Mouse (Mus musculus) heart, postnatal 0 days (tissue): ENCODE data around the gene Nr0b2. TPM values are rescaled to one million over a fixed set of nuclear protein-coding genes. Genes with fewer than 3 reads are reported as not detected.

Experiments
- ATAC-seq: fragments of 200-750 bp; cut with Nextera tagmentation; 2 replicates; pipeline ENCODE4 v1.8.0; 2017; ENCODE audit warnings: low read depth, moderate number of reproducible peaks, moderate library complexity; ENCODE audit not compliant: insufficient read depth
- DNase-seq: peaks from one replicate; pipeline ENCODE4 v3.0.0-alpha.2; 2016; ENCODE audit warnings: low spot score
- H3K27ac ChIP-seq: fragments of 300-500 bp; sonication (generic); 2 replicates; pipeline ENCODE4 v1.5.1; 2014; ENCODE audit warnings: low read depth, mild to moderate bottlenecking
- H3K27me3 ChIP-seq: fragments of 300-500 bp; sonication (generic); 2 replicates; pipeline ENCODE4 v1.6.1; 2014; ENCODE audit warnings: low read length, mixed read lengths; ENCODE audit not compliant: control insufficient read depth, insufficient read depth
- H3K36me3 ChIP-seq: fragments of 300-500 bp; sonication (generic); replicated peaks from 2 replicates; pipeline ENCODE4 v1.6.1; 2014; ENCODE audit warnings: low read length, mixed read lengths; ENCODE audit not compliant: control insufficient read depth, insufficient read depth
- H3K4me1 ChIP-seq: fragments of 300-500 bp; sonication (generic); 2 replicates; pipeline ENCODE4 v1.6.1; 2014; ENCODE audit warnings: antibody characterized with exemption; ENCODE audit not compliant: control insufficient read depth, insufficient read depth
- H3K4me2 ChIP-seq: fragments of 300-500 bp; sonication (generic); 2 replicates; pipeline ENCODE4 v1.6.1; 2014; ENCODE audit warnings: low read depth, mild to moderate bottlenecking, low read length, moderate library complexity
- H3K4me3 ChIP-seq: fragments of 300-500 bp; sonication (generic); 2 replicates; pipeline ENCODE4 v1.5.1; 2014; ENCODE audit warnings: low read depth, low read length
- H3K9ac ChIP-seq: fragments of 300-500 bp; sonication (generic); replicated peaks from 2 replicates; pipeline ENCODE4 v1.6.1; 2014; ENCODE audit warnings: low read depth, low read length, mixed read lengths
- H3K9me3 ChIP-seq: fragments of 300-500 bp; sonication (generic); replicated peaks from 2 replicates; pipeline ENCODE4 v1.6.1; 2016; ENCODE audit warnings: low read length; ENCODE audit not compliant: control insufficient read depth
- CTCF ChIP-seq: IDR thresholded peaks from 2 replicates; pipeline ENCODE4 v1.5.1; 2016; ENCODE audit warnings: antibody characterized with exemption, control low read depth, low read depth
- EP300 ChIP-seq: IDR thresholded peaks from 2 replicates; pipeline ENCODE4 v1.6.1; 2016; ENCODE audit warnings: antibody characterized with exemption, low read depth
- WGBS: fragments of 180-500 bp; shearing (Covaris S2); extraction: QIAGEN DNeasy Blood & Tissue Kit; methylation state at CpG from one replicate; pipeline ENCODE4 v1.1.7; 2014; 5-methylcytosine and 5-hydroxymethylcytosine counted together
- polyA plus RNA-seq: library from polyadenylated mRNA; unstranded; fragments of >200 nt; fragmentation: Nextera tagmentation; extraction: Ambion mirVana; gene quantifications from 2 replicates; pipeline ENCODE4 v1.2.1, GENCODE M21; 2015
- total RNA-seq: library from RNA; depleted of rRNA; stranded (reverse); fragments of >200 nt; gene quantifications from 2 replicates; pipeline ENCODE4 v1.2.3, GENCODE M21; 2014; ENCODE audit warnings: low replicate concordance

Gene Nr0b2
- total and polyA plus RNA-seq, 2 experiments from 2014 or later: 32.2 to 36.4 TPM

DNA sequence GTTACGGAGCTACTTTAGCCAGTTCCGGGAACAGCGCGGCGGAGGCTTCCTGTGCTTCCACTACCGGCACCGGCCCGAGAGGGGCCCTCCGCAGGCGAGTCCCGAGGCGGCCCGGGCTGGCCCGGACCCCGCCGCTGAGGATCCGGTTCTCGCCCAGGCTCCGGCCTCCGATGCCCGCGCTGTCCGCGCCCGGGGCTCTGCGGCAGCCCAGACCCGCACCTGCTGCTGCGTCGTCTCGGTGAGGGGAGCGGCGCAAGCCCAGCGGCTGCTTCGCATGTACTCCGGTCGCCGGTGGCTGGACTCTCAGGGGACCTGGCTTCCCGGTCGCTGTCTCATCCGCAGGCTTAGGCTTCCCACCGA is 21.6 kb downstream of the Nr0b2 start:
- peak; percentile 54 for ATAC-seq
- H3K27ac ChIP-seq: peak overlapping the region; percentile 63
- 0% methylated on average over 40 of the region's 41 CpGs for WGBS

DNA sequence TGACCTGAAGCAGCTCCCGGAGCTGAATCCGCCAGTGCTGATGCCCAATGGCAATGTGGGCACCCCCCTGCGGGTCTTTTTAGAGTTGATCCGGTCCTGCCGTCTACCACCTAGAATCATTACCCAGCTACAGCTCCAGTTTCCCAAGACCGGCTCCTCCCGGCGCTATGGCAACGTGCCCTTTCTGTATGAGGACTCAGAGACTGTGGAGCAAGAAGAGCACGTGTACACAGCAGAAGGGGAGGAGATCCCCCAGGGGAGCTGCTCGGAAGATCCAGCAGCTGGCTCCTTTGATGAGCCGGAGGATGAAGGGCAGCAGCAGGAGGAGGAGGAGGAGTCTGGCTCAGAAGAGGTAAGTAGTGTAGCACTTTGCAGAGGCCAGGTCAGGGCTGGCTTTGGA is 24.8 kb downstream of the Nr0b2 start:
- Histone ChIP-seq H3K4me3 (no peak overlapping the region), H3K9ac (no peak overlapping the region), H3K4me2 (no peak overlapping the region), H3K36me3 (peaks cover 44% of the 10 kb centered on the region), H3K9me3 (no peaks in the 10 kb centered on the region), H3K4me1 (peaks cover 11% of the 10 kb centered on the region; the same call in 1 of the 2 replicates), H3K27me3 (no peaks in the 10 kb centered on the region), H3K27ac (no peak overlapping the region)
- 80% methylated on average over 12 of the region's 12 CpGs for WGBS
- ATAC-seq: no peak
- DNase-seq: no peak
- TF ChIP-seq EP300: no peak

More for the DNA sequence above, 21.6 kb downstream of the Nr0b2 start:
- peaks cover 11% of the 10 kb centered on the region; the same call in 1 of the 2 replicates for H3K4me1 ChIP-seq
- H3K4me3 ChIP-seq: peak overlapping the region; percentile 77
- 0 out of 2 replicates have a peak, but pooled peaks cover 3% of the 10 kb centered on the region for H3K9me3 ChIP-seq
- peaks cover 21% of the 10 kb centered on the region for H3K36me3 ChIP-seq
- no peaks in the 10 kb centered on the region for H3K27me3 ChIP-seq
- peak overlapping the region; percentile 85 for H3K9ac ChIP-seq
- no peak for DNase-seq
- TF ChIP-seq EP300 (no peak), CTCF (no peak)
- H3K4me2 ChIP-seq: peak overlapping the region; percentile 97

DNA sequence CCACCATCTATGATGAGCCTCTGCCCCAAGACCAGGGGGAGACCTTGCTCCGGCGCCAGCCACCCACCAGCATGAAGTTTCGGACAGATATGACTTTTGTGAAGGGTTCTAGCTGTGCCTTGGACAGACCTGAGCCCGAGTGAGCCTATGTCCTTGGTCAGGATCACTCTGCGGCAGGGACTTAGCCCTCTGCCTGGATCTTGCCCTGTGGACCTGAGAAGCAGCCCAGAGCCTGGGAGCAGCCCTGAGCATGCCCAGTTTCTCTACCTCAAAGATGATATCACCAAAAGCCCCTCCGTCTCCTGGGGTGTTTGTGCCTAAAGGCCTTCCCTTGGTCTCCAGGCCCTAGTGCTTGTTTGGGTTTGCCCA is 30.5 kb downstream of the Nr0b2 start:
- H3K4me3 ChIP-seq: peak overlapping the region; percentile 99
- DNase-seq (no peak), ATAC-seq (peak; percentile 18; the same call in 1 of the 2 replicates)
- H3K4me2 ChIP-seq: peak overlapping the region; percentile 99
- H3K4me1 ChIP-seq: peaks cover 11% of the 10 kb centered on the region
- peak overlapping the region; percentile 82 for H3K9ac ChIP-seq
- H3K27me3 ChIP-seq: no peaks in the 10 kb centered on the region
- WGBS: 56% methylated on average over 6 of the region's 6 CpGs
- TF ChIP-seq EP300 (no peak), CTCF (no peak)
- peak overlapping the region; percentile 84 for H3K27ac ChIP-seq
- H3K36me3 ChIP-seq: peaks cover 54% of the 10 kb centered on the region
- no peaks in the 10 kb centered on the region for H3K9me3 ChIP-seq

DNA sequence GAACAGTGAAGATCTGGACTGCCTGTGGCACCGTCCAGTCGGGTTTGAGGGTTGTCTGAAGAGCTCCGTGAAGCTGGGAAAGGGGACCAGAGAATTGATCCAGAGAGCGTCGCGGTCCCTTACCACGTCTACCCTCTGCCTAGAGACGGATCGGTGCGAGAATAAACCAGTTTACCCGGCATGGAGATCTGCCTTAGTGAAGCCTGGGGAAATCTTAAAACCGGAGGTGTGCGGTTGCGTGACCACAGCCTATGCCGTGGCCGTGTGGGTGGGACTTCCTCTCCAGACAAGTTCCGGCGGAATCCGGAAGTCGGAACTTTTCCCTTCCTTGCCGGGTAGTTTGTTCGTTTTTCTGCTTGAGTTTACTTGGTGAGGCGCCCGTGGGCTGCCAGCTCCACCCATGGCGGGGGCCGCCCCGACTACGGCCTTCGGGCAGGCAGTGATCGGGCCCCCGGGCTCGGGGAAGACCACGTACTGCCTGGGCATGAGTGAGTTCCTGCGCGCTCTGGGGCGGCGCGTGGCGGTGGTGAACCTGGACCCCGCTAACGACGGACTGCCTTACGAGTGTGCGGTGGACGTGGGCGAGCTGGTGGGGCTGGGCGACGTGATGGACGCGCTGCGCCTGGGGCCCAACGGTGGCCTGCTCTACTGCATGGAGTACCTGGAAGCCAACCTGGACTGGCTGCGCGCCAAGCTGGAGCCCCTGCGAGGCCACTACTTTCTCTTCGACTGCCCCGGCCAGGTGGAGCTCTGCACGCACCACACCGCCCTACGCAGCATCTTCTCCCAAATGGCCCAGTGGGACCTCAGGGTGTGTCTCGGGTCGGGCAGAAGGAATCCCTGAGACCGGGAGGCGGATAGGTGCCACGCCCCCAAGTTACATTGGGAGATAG is 31.1 kb downstream of the Nr0b2 start, which contains the start of gene Gpn2:
Gpn2 (plus strand) TSS at position 304 of the 893 bp plus-strand sequence.
- peak within 1 kb of the TSS; percentile 82 for H3K9ac ChIP-seq
- ATAC-seq (peak; percentile 90), DNase-seq (peak; percentile 85)
- no peaks in the 10 kb centered on the region for H3K27me3 ChIP-seq
- H3K36me3 ChIP-seq: peaks cover 54% of the 10 kb centered on the region
- 1% methylated on average over 65 of the region's 65 CpGs for WGBS
- no peak for TF ChIP-seq CTCF
- no peak for TF ChIP-seq EP300
- H3K4me2 ChIP-seq: peak within 1 kb of the TSS; percentile 99
- peaks cover 11% of the 10 kb centered on the region for H3K4me1 ChIP-seq
- peak within 1 kb of the TSS; percentile 99 for H3K4me3 ChIP-seq
- H3K27ac ChIP-seq: peak within 1 kb of the TSS; percentile 84
- no peaks in the 10 kb centered on the region for H3K9me3 ChIP-seq

DNA sequence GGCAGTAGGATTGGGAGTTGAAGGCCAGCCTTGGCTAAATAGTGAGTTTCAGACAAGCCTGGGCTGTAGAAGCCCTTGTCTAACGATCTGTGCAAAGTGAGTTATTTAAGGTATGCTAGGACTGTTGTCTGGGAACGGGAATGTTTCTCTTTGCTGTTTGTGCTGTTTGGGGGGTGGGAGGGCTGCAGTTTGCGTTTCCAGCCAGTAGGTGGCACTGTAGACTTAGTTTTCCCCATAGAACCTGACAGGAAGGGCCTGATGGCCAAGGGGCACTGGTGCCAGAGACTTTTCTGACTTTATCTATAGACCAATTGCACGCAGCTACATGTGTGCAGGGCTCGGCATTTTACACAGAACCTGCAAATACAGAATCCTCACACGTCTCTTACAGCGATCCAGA is 39.4 kb downstream of the Nr0b2 start:
- H3K36me3 ChIP-seq: peaks cover 40% of the 10 kb centered on the region
- WGBS: 23% methylated on average over 7 of the region's 7 CpGs
- H3K4me3 ChIP-seq: no peak overlapping the region
- no peaks in the 10 kb centered on the region for H3K9me3 ChIP-seq
- no peaks in the 10 kb centered on the region for H3K4me1 ChIP-seq
- H3K9ac ChIP-seq: no peak overlapping the region
- H3K27ac ChIP-seq: no peak overlapping the region
- no peak overlapping the region for H3K4me2 ChIP-seq
- TF ChIP-seq EP300 (no peak), CTCF (peak; percentile 89)
- DNase-seq (peak; percentile 70), ATAC-seq (peak; percentile 74)
- H3K27me3 ChIP-seq: no peaks in the 10 kb centered on the region
